Mouse (Mus musculus) lung, embryonic 14.5 days (tissue): ENCODE results near the gene Rapgef1. TPM values are rescaled to one million over a fixed set of nuclear protein-coding genes. Genes with fewer than 3 reads are reported as not detected.

Experiments
- ATAC-seq: fragments of 200-750 bp; cut with Nextera tagmentation; 2 replicates; pipeline ENCODE4 v1.8.0; 2017; ENCODE audit warnings: mild to moderate bottlenecking, moderate TSS enrichment, moderate library complexity; ENCODE audit not compliant: insufficient read depth
- DNase-seq: peaks from one replicate; pipeline ENCODE4 v3.0.0-alpha.2; 2015
- H3K27ac ChIP-seq: fragments of 300-500 bp; sonication (generic); 2 replicates; pipeline ENCODE4 v1.5.1; 2014; ENCODE audit warnings: low read depth, mild to moderate bottlenecking, moderate library complexity
- H3K27me3 ChIP-seq: fragments of 300-500 bp; sonication (generic); 2 replicates; pipeline ENCODE4 v1.6.1; 2014; ENCODE audit warnings: low read length, control low read depth; ENCODE audit not compliant: insufficient read depth
- H3K36me3 ChIP-seq: fragments of 300-500 bp; sonication (generic); 2 replicates; pipeline ENCODE4 v1.6.1; 2014; ENCODE audit warnings: control low read depth; ENCODE audit not compliant: insufficient read depth
- H3K4me1 ChIP-seq: fragments of 300-500 bp; sonication (generic); 2 replicates; pipeline ENCODE4 v1.6.1; 2014; ENCODE audit warnings: antibody characterized with exemption, control low read depth; ENCODE audit not compliant: insufficient read depth
- H3K4me2 ChIP-seq: fragments of 300-500 bp; sonication (generic); 2 replicates; pipeline ENCODE4 v1.6.1; 2014; ENCODE audit warnings: mild to moderate bottlenecking
- H3K4me3 ChIP-seq: fragments of 300-500 bp; sonication (generic); 2 replicates; pipeline ENCODE4 v1.5.1; 2014; ENCODE audit warnings: low read depth, low read length
- H3K9ac ChIP-seq: fragments of 300-500 bp; sonication (generic); 2 replicates; pipeline ENCODE4 v1.6.1; 2014
- H3K9me3 ChIP-seq: fragments of 300-500 bp; sonication (generic); 2 replicates; pipeline ENCODE4 v1.6.1; 2016; ENCODE audit warnings: low read depth, low read length, control low read depth
- CTCF ChIP-seq: IDR thresholded peaks from 2 replicates; pipeline ENCODE4 v1.5.1; 2016; ENCODE audit warnings: antibody characterized with exemption, low read depth
- whole genome bisulfite sequencing: fragments of 180-500 bp; shearing (Covaris S2); extraction: QIAGEN DNeasy Blood & Tissue Kit; methylation state at CpG from one replicate; pipeline ENCODE4 v1.1.7; 2014; 5-methylcytosine and 5-hydroxymethylcytosine counted together
- polyA plus RNA-seq: library from polyadenylated mRNA; unstranded; fragments of >200 nt; fragmentation: Nextera tagmentation; extraction: Ambion mirVana; gene quantifications from 2 replicates; pipeline ENCODE4 v1.2.1, GENCODE M21; 2014

Rapgef1 gene
- polyA plus RNA-seq, 1 experiment from 2014 or later, result 20.5 TPM

- Histone ChIP-seq H3K4me2 (no peak overlapping the region), H3K9me3 (no peaks in the 10 kb centered on the region), H3K27me3 (no peaks in the 10 kb centered on the region), H3K4me1 (no peaks in the 10 kb centered on the region), H3K36me3 (no peaks in the 10 kb centered on the region), H3K9ac (no peak overlapping the region), H3K27ac (no peak overlapping the region), H3K4me3 (no peak overlapping the region)
- no peak for TF ChIP-seq CTCF
- DNase-seq, result no peak
- 26% methylated on average over 8 of the region's 8 CpGs for WGBS
- ATAC-seq, result no peak
Observed at GRCm38 (mm10) chr2:29586017-29586702, 33.4 kb upstream of the Rapgef1 start.

- Histone ChIP-seq H3K9me3 (no peaks in the 10 kb centered on the region), H3K4me2 (no peak overlapping the region), H3K4me3 (no peak overlapping the region), H3K27ac (no peak overlapping the region), H3K9ac (no peak overlapping the region), H3K36me3 (no peaks in the 10 kb centered on the region), H3K27me3 (no peaks in the 10 kb centered on the region), H3K4me1 (no peaks in the 10 kb centered on the region)
- ATAC-seq, result no peak
- 48% methylated on average over 4 of the region's 4 CpGs for WGBS
- peak; percentile 19 for DNase-seq
- no peak for TF ChIP-seq CTCF
Observed at GRCm38 (mm10) chr2:29588006-29588405, 31.5 kb upstream of the Rapgef1 start.

DNA sequence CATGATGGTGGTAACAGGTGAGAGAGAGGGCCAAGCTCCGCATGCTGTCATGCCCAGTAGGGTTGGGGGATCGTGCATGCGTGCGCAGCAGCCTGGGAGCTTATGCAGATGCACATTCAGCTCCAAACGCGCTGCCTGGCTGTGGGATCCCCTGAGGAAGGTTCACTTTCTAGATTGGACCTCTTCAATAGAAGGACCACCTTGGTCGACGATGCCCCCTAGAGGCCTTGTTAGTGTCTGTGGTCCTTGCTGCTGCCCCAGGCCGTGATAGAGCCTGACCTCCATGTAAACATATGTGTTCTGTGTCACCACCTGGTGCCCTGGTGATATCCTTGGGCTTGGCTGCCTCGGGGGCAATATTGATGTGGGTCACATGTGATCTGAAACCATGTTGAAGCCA is 30.3 kb upstream of the Rapgef1 start:
- H3K27ac ChIP-seq, result no peak overlapping the region
- H3K9me3 ChIP-seq, result no peaks in the 10 kb centered on the region
- WGBS, result 22% methylated on average over 10 of the region's 10 CpGs
- H3K4me3 ChIP-seq, result no peak overlapping the region
- H3K27me3 ChIP-seq, result no peaks in the 10 kb centered on the region
- DNase-seq, result peak; percentile 34
- H3K4me2 ChIP-seq, result no peak overlapping the region
- ATAC-seq, result no peak
- H3K4me1 ChIP-seq, result no peaks in the 10 kb centered on the region
- peak; percentile 35 for TF ChIP-seq CTCF
- H3K9ac ChIP-seq, result no peak overlapping the region
- no peaks in the 10 kb centered on the region for H3K36me3 ChIP-seq

GRCm38 (mm10) chr2:29591626-29592025 is 27.9 kb upstream of the Rapgef1 start:
- H3K27ac ChIP-seq, result no peak overlapping the region
- H3K4me1 ChIP-seq, result no peaks in the 10 kb centered on the region
- H3K36me3 ChIP-seq, result no peaks in the 10 kb centered on the region
- no peak overlapping the region for H3K9ac ChIP-seq
- no peaks in the 10 kb centered on the region for H3K9me3 ChIP-seq
- WGBS, result 80% methylated on average over 6 of the region's 6 CpGs
- ATAC-seq (no peak), DNase-seq (no peak)
- no peak overlapping the region for H3K4me3 ChIP-seq
- no peak for TF ChIP-seq CTCF
- H3K27me3 ChIP-seq, result no peaks in the 10 kb centered on the region
- no peak overlapping the region for H3K4me2 ChIP-seq

DNA sequence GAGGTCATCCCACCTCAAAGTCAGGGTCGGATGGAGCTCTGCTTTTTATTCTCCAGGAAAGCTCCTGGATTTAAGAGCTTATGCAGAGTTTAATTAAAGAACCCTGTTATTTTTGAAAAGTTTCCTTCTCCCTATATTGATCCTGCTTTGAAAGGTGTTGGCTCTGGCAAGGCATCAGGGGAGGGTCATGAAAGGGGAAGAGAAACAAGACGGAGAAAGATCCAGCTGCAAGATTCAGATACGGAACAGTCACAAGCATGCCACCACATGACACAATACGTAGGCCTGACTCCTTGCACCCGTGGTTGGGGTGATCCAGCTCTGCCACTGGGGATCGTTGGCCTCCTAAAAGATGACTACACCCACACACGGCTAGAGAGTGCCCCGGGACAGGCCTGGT is 27.0 kb upstream of the Rapgef1 start:
- no peaks in the 10 kb centered on the region for H3K36me3 ChIP-seq
- no peak overlapping the region for H3K4me3 ChIP-seq
- H3K9ac ChIP-seq, result no peak overlapping the region
- 67% methylated on average over 8 of the region's 8 CpGs for WGBS
- H3K4me2 ChIP-seq, result no peak overlapping the region
- no peak overlapping the region for H3K27ac ChIP-seq
- ATAC-seq (no peak), DNase-seq (no peak)
- H3K9me3 ChIP-seq, result no peaks in the 10 kb centered on the region
- H3K27me3 ChIP-seq, result no peaks in the 10 kb centered on the region
- TF ChIP-seq CTCF, result no peak
- H3K4me1 ChIP-seq, result no peaks in the 10 kb centered on the region

DNA sequence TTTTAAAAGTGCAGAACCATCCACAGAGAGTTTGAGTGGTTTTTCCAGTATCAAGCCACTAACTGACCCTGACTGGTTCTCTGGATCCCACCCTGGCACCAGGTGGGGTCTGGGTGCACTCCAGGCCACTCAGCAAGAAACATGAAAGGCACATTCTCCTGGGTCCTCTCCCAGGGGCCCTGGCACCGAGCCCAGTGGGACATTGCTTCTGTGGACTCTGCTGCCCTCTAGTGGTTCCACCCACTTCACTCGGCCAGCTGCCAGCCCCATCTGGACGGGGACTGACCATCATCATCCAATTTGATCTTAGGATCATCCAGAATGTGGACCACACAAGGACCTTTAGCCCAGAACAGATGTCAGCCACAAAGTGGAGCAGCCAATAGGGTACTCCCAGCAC is 15.6 kb upstream of the Rapgef1 start:
- H3K36me3 ChIP-seq, result no peaks in the 10 kb centered on the region
- no peak overlapping the region for H3K27ac ChIP-seq
- H3K4me2 ChIP-seq, result no peak overlapping the region
- peak; percentile 92 for DNase-seq
- H3K4me3 ChIP-seq, result no peak overlapping the region
- H3K9me3 ChIP-seq, result no peaks in the 10 kb centered on the region
- no peaks in the 10 kb centered on the region for H3K27me3 ChIP-seq
- peak; percentile 97 for TF ChIP-seq CTCF
- peak; percentile 49; the same call in 1 of the 2 replicates for ATAC-seq
- no peak overlapping the region for H3K9ac ChIP-seq
- no peaks in the 10 kb centered on the region for H3K4me1 ChIP-seq
- 0% methylated on average over 3 of the region's 3 CpGs for WGBS

DNA sequence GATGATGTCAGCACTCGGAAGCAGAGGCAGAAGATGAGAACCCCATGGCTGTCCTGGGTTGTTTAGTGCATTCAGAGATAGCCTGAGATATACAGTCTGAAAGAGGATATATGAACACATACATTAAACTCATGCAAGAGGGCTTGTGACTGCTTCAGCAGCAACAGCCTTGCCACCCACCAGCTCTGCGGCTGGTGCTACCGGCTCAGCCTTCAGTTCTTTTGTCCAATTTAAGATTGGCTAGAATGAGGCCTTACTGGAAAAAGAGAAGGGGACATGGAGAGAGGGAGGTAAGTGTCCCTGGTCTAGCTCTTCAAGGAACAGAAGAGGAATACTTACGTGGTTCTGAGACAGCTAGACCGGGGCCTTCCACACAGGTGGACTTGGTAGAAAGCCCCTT is 13.9 kb upstream of the Rapgef1 start:
- ATAC-seq, result no peak
- Histone ChIP-seq H3K9me3 (no peaks in the 10 kb centered on the region), H3K27me3 (no peaks in the 10 kb centered on the region), H3K4me1 (no peaks in the 10 kb centered on the region), H3K4me3 (no peak overlapping the region), H3K36me3 (no peaks in the 10 kb centered on the region), H3K9ac (no peak overlapping the region), H3K27ac (no peak overlapping the region), H3K4me2 (no peak overlapping the region)
- DNase-seq, result no peak
- 85% methylated on average over 5 of the region's 5 CpGs for WGBS
- TF ChIP-seq CTCF, result no peak
